Mouse (Mus musculus): Measurements from ENCODE around the gene Rab11b. TPM values are rescaled to one million over a fixed set of nuclear protein-coding genes. Genes with fewer than 3 reads are reported as not detected.

Rab11b gene
- polyA plus RNA-seq, 1 experiment: 406 TPM

DNA sequence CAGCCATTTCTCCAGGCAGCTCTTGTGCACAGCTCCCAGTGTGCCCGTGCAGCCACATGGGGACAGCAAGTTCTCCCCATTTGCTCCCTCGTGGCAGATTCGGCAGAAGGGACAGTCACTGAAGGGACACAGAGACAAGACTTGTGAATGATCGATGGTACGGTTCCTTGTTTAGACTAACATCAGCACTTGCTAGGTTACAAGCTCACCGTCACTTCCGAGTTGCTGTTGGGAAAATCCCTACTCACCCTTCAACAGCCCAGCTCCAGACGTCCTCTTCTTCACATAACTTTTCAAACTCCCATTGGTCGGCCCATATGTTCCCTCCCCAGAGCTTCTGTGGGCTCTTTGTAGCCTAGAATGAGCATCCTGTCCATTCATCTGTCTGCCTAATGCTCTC is 57.2 kb downstream of the Rab11b start:
- 83% methylated on average over 9 of the region's 9 CpGs for WGBS
- H3K4me1 ChIP-seq (ENCODE audit: control insufficient read depth, insufficient read depth, low read length): no peaks in the 10 kb centered on the region
- TF ChIP-seq CTCF (IDR thresholded peaks at IDR 0.05; ENCODE audit: insufficient read depth, low read length) (no peak), POLR2A (IDR thresholded peaks at IDR 0.05; ENCODE audit: borderline replicate concordance, extremely low read depth, low read depth, low read length) (no peak)
- H3K4me3 ChIP-seq (replicated peaks; ENCODE audit: extremely low read depth, low read depth, low read length): no peak overlapping the region
- DNase-seq: no peak

- no peak for DNase-seq
- 44% methylated on average over 1 of the region's 1 CpGs for WGBS
These were observed 58.2 kb downstream of the Rab11b start for GRCm38 (mm10) chr17:33702178-33702577.

GRCm38 (mm10) chr17:33695471-33695870 is 64.9 kb downstream of the Rab11b start:
- DNase-seq: no peak
- no peak overlapping the region for H3K4me3 ChIP-seq (replicated peaks; ENCODE audit: extremely low read depth, low read depth, low read length)
- 81% methylated on average over 1 of the region's 1 CpGs for WGBS
- no peaks in the 10 kb centered on the region for H3K4me1 ChIP-seq (ENCODE audit: control insufficient read depth, insufficient read depth, low read length)
- TF ChIP-seq POLR2A (IDR thresholded peaks at IDR 0.05; ENCODE audit: borderline replicate concordance, extremely low read depth, low read depth, low read length): no peak
- TF ChIP-seq CTCF (IDR thresholded peaks at IDR 0.05; ENCODE audit: insufficient read depth, low read length): no peak

More at GRCm38 (mm10) chr17:33702178-33702577, 58.2 kb downstream of the Rab11b start:
- no peaks in the 10 kb centered on the region for H3K4me1 ChIP-seq (ENCODE audit: control insufficient read depth, insufficient read depth, low read length)
- TF ChIP-seq CTCF (IDR thresholded peaks at IDR 0.05; ENCODE audit: insufficient read depth, low read length) (no peak), POLR2A (IDR thresholded peaks at IDR 0.05; ENCODE audit: borderline replicate concordance, extremely low read depth, low read depth, low read length) (no peak)
- H3K4me3 ChIP-seq (replicated peaks; ENCODE audit: extremely low read depth, low read depth, low read length): no peak overlapping the region

Other genes with a start within 250 kb of the Rab11b start
- gene Adamts10, start 236.3 kb downstream of the Rab11b start, polyA plus RNA-seq (2012; rRNA removed): 252 and 259 TPM in 2 replicates
- 13.2 and 18.6 TPM in 2 replicates for gene Myo1f, start 204.8 kb downstream of the Rab11b start, polyA plus RNA-seq (2012; rRNA removed)
- 70.2 and 76.4 TPM in 2 replicates for gene Zfp414, start 131.4 kb downstream of the Rab11b start, polyA plus RNA-seq (2012; rRNA removed)
- gene Pram1, start 122.5 kb downstream of the Rab11b start, polyA plus RNA-seq (2012; rRNA removed): 0.06 TPM in 1 of 2 replicates, not detected in the other
- 72.4 and 83.8 TPM in 2 replicates for gene Hnrnpm, start 73.7 kb downstream of the Rab11b start, polyA plus RNA-seq (2012; rRNA removed)
- gene March2, start 41.9 kb downstream of the Rab11b start, polyA plus RNA-seq (2012; rRNA removed): 114 and 126 TPM in 2 replicates
- gene Angptl4, start 21.3 kb upstream of the Rab11b start, polyA plus RNA-seq (2012; rRNA removed): 34.6 and 87.6 TPM in 2 replicates
- gene Kank3, start 50.0 kb upstream of the Rab11b start, polyA plus RNA-seq (2012; rRNA removed): 395 and 450 TPM in 2 replicates
- 506 and 507 TPM in 2 replicates for gene Rps28, start 64.0 kb upstream of the Rab11b start, polyA plus RNA-seq (2012; rRNA removed)
- gene Ndufa7, start 64.0 kb upstream of the Rab11b start, polyA plus RNA-seq (2012; rRNA removed): 334 and 389 TPM in 2 replicates
- gene Cd320, start 82.6 kb upstream of the Rab11b start, polyA plus RNA-seq (2012; rRNA removed): 28.3 and 30.4 TPM in 2 replicates
- not detected in 2 replicates for gene Gm7029, start 113.3 kb upstream of the Rab11b start, polyA plus RNA-seq (2012; rRNA removed)
- 1.2 and 3.0 TPM in 2 replicates for gene Kifc1, start 130.1 kb upstream of the Rab11b start, polyA plus RNA-seq (2012; rRNA removed)
- gene Platr17, start 144.6 kb upstream of the Rab11b start, polyA plus RNA-seq (2012; rRNA removed): 0.33 and 0.41 TPM in 2 replicates
- gene Daxx, start 148.9 kb upstream of the Rab11b start, polyA plus RNA-seq (2012; rRNA removed): 33.7 and 35.9 TPM in 2 replicates
- gene Tapbp, start 155.4 kb upstream of the Rab11b start, polyA plus RNA-seq (2012; rRNA removed): 225 and 249 TPM in 2 replicates
- 65.1 and 92.1 TPM in 2 replicates for gene Zbtb22, start 155.4 kb upstream of the Rab11b start, polyA plus RNA-seq (2012; rRNA removed)
- gene Rgl2, start 169.0 kb upstream of the Rab11b start, polyA plus RNA-seq (2012; rRNA removed): 247 and 272 TPM in 2 replicates
- 19.2 and 26.2 TPM in 2 replicates for gene Pfdn6, start 179.8 kb upstream of the Rab11b start, polyA plus RNA-seq (2012; rRNA removed)
- 13.4 and 16.8 TPM in 2 replicates for gene Wdr46, start 180.1 kb upstream of the Rab11b start, polyA plus RNA-seq (2012; rRNA removed)
- 11.4 and 12.6 TPM in 2 replicates for gene B3galt4, start 191.0 kb upstream of the Rab11b start, polyA plus RNA-seq (2012; rRNA removed)
- 62.8 and 70.3 TPM in 2 replicates for gene Vps52, start 195.3 kb upstream of the Rab11b start, polyA plus RNA-seq (2012; rRNA removed)
- gene Rps18, start 195.5 kb upstream of the Rab11b start, polyA plus RNA-seq (2012; rRNA removed): 260 and 331 TPM in 2 replicates
- gene H2-K1, start 239.8 kb upstream of the Rab11b start, polyA plus RNA-seq (2012; rRNA removed): 2,389 and 3,036 TPM in 2 replicates

Data from lung, adult 2 months (tissue).